Mouse (Mus musculus): ENCODE results near the gene Iah1. TPM values are rescaled to one million over a fixed set of nuclear protein-coding genes. Genes with fewer than 3 reads are reported as not detected.

Iah1 gene
- polyA plus RNA-seq, 1 experiment from 2014 or later = 51.5 TPM

- peaks cover 65% of the 10 kb centered on the region for H3K36me3 ChIP-seq
- no peak overlapping the region for H3K27ac ChIP-seq (replicated peaks)
- H3K9me3 ChIP-seq (replicated peaks) = no peaks in the 10 kb centered on the region
- H3K4me1 ChIP-seq = no peaks in the 10 kb centered on the region
- no peak for ATAC-seq (ENCODE audit: insufficient number of reproducible peaks, low FRiP score, low TSS enrichment, low read depth)
- H3K4me3 ChIP-seq (replicated peaks) = no peak overlapping the region
- H3K27me3 ChIP-seq = no peaks in the 10 kb centered on the region
- WGBS = 92% methylated on average over 7 of the region's 7 CpGs
- H3K9ac ChIP-seq = no peak overlapping the region
- no peak overlapping the region for H3K4me2 ChIP-seq (replicated peaks)
Measured at GRCm38 (mm10) chr12:21335869-21336268, 19.7 kb downstream of the Iah1 start.

GRCm38 (mm10) chr12:21337171-21337570 lies 21.0 kb downstream of the Iah1 start:
- H3K4me2 ChIP-seq (replicated peaks) = no peak overlapping the region
- no peaks in the 10 kb centered on the region for H3K4me1 ChIP-seq
- ATAC-seq (ENCODE audit: insufficient number of reproducible peaks, low FRiP score, low TSS enrichment, low read depth) = no peak
- no peaks in the 10 kb centered on the region for H3K27me3 ChIP-seq
- H3K9ac ChIP-seq = no peak overlapping the region
- no peak overlapping the region for H3K4me3 ChIP-seq (replicated peaks)
- 90% methylated on average over 5 of the region's 5 CpGs for WGBS
- H3K27ac ChIP-seq (replicated peaks) = no peak overlapping the region
- H3K36me3 ChIP-seq = peaks cover 59% of the 10 kb centered on the region
- no peaks in the 10 kb centered on the region for H3K9me3 ChIP-seq (replicated peaks)

- no peak overlapping the region for H3K4me2 ChIP-seq (replicated peaks)
- whole genome bisulfite sequencing = 91% methylated on average over 5 of the region's 5 CpGs
- H3K9me3 ChIP-seq (replicated peaks) = no peaks in the 10 kb centered on the region
- H3K4me3 ChIP-seq (replicated peaks) = no peak overlapping the region
- no peak overlapping the region for H3K9ac ChIP-seq
- peaks cover 34% of the 10 kb centered on the region for H3K36me3 ChIP-seq
- ATAC-seq (ENCODE audit: insufficient number of reproducible peaks, low FRiP score, low TSS enrichment, low read depth) = no peak
- no peaks in the 10 kb centered on the region for H3K27me3 ChIP-seq
- no peaks in the 10 kb centered on the region for H3K4me1 ChIP-seq
- no peak overlapping the region for H3K27ac ChIP-seq (replicated peaks)
Measured at GRCm38 (mm10) chr12:21340674-21341073, 24.5 kb downstream of the Iah1 start.

GRCm38 (mm10) chr12:21346972-21347371 lies 30.8 kb downstream of the Iah1 start:
- Histone ChIP-seq H3K9ac (no peak overlapping the region), H3K4me2 (replicated peaks) (no peak overlapping the region), H3K27me3 (no peaks in the 10 kb centered on the region), H3K4me1 (no peaks in the 10 kb centered on the region), H3K9me3 (replicated peaks) (no peaks in the 10 kb centered on the region), H3K27ac (replicated peaks) (no peak overlapping the region), H3K36me3 (peaks cover 35% of the 10 kb centered on the region), H3K4me3 (replicated peaks) (no peak overlapping the region)
- WGBS = 89% methylated on average over 7 of the region's 7 CpGs
- no peak for ATAC-seq (ENCODE audit: insufficient number of reproducible peaks, low FRiP score, low TSS enrichment, low read depth)

GRCm38 (mm10) chr12:21350113-21350876 lies 34.1 kb downstream of the Iah1 start:
- H3K36me3 ChIP-seq = peaks cover 55% of the 10 kb centered on the region
- 67% methylated on average over 7 of the region's 7 CpGs for WGBS

GRCm38 (mm10) chr12:21353681-21354080 lies 37.5 kb downstream of the Iah1 start:
- Histone ChIP-seq H3K27me3 (no peaks in the 10 kb centered on the region), H3K36me3 (peaks cover 55% of the 10 kb centered on the region), H3K27ac (replicated peaks) (no peak overlapping the region), H3K9me3 (replicated peaks) (no peaks in the 10 kb centered on the region), H3K4me3 (replicated peaks) (no peak overlapping the region), H3K4me2 (replicated peaks) (no peak overlapping the region), H3K9ac (no peak overlapping the region), H3K4me1 (no peaks in the 10 kb centered on the region)
- WGBS = 92% methylated on average over 8 of the region's 8 CpGs
- no peak for ATAC-seq (ENCODE audit: insufficient number of reproducible peaks, low FRiP score, low TSS enrichment, low read depth)

More at GRCm38 (mm10) chr12:21350113-21350876, 34.1 kb downstream of the Iah1 start:
- no peaks in the 10 kb centered on the region for H3K9me3 ChIP-seq (replicated peaks)
- no peak overlapping the region for H3K27ac ChIP-seq (replicated peaks)
- no peaks in the 10 kb centered on the region for H3K4me1 ChIP-seq
- no peak overlapping the region for H3K4me3 ChIP-seq (replicated peaks)
- no peaks in the 10 kb centered on the region for H3K27me3 ChIP-seq
- ATAC-seq (ENCODE audit: insufficient number of reproducible peaks, low FRiP score, low TSS enrichment, low read depth) = no peak
- no peak overlapping the region for H3K4me2 ChIP-seq (replicated peaks)
- H3K9ac ChIP-seq = no peak overlapping the region

- Histone ChIP-seq H3K9me3 (replicated peaks) (no peaks in the 10 kb centered on the region), H3K36me3 (no peaks in the 10 kb centered on the region), H3K27me3 (no peaks in the 10 kb centered on the region), H3K4me1 (0 out of 2 replicates have a peak, but pooled peaks cover 2% of the 10 kb centered on the region), H3K9ac (no peak overlapping the region), H3K4me3 (replicated peaks) (no peak overlapping the region), H3K4me2 (replicated peaks) (no peak overlapping the region), H3K27ac (replicated peaks) (no peak overlapping the region)
- ATAC-seq (ENCODE audit: insufficient number of reproducible peaks, low FRiP score, low TSS enrichment, low read depth) = no peak
- 57% methylated on average over 2 of the region's 2 CpGs for WGBS
Measured at GRCm38 (mm10) chr12:21362686-21363085, 46.5 kb downstream of the Iah1 start.

GRCm38 (mm10) chr12:21363195-21363594 lies 47.0 kb downstream of the Iah1 start:
- no peak for ATAC-seq (ENCODE audit: insufficient number of reproducible peaks, low FRiP score, low TSS enrichment, low read depth)
- Histone ChIP-seq H3K4me2 (replicated peaks) (no peak overlapping the region), H3K27me3 (no peaks in the 10 kb centered on the region), H3K4me1 (0 out of 2 replicates have a peak, but pooled peaks cover 2% of the 10 kb centered on the region), H3K36me3 (no peaks in the 10 kb centered on the region), H3K4me3 (replicated peaks) (no peak overlapping the region), H3K27ac (replicated peaks) (no peak overlapping the region), H3K9me3 (replicated peaks) (no peaks in the 10 kb centered on the region), H3K9ac (no peak overlapping the region)
- WGBS = 80% methylated on average over 3 of the region's 3 CpGs

GRCm38 (mm10) chr12:21364624-21365435 lies 48.6 kb downstream of the Iah1 start:
- Histone ChIP-seq H3K9ac (no peak overlapping the region), H3K36me3 (no peaks in the 10 kb centered on the region), H3K4me2 (replicated peaks) (no peak overlapping the region), H3K4me1 (0 out of 2 replicates have a peak, but pooled peaks cover 2% of the 10 kb centered on the region), H3K9me3 (replicated peaks) (no peaks in the 10 kb centered on the region), H3K4me3 (replicated peaks) (no peak overlapping the region), H3K27ac (replicated peaks) (no peak overlapping the region), H3K27me3 (no peaks in the 10 kb centered on the region)
- no peak for ATAC-seq (ENCODE audit: insufficient number of reproducible peaks, low FRiP score, low TSS enrichment, low read depth)
- WGBS = 57% methylated on average over 10 of the region's 10 CpGs

- Histone ChIP-seq H3K27me3 (no peaks in the 10 kb centered on the region), H3K9ac (no peak overlapping the region), H3K36me3 (no peaks in the 10 kb centered on the region), H3K4me1 (0 out of 2 replicates have a peak, but pooled peaks cover 2% of the 10 kb centered on the region), H3K4me2 (replicated peaks) (no peak overlapping the region), H3K27ac (replicated peaks) (no peak overlapping the region), H3K4me3 (replicated peaks) (no peak overlapping the region), H3K9me3 (replicated peaks) (no peaks in the 10 kb centered on the region)
- ATAC-seq (ENCODE audit: insufficient number of reproducible peaks, low FRiP score, low TSS enrichment, low read depth) = no peak
- WGBS = 90% methylated on average over 9 of the region's 9 CpGs
Measured at GRCm38 (mm10) chr12:21368376-21369086, 52.3 kb downstream of the Iah1 start.

- Histone ChIP-seq H3K4me1 (0 out of 2 replicates have a peak, but pooled peaks cover 2% of the 10 kb centered on the region), H3K9ac (no peak overlapping the region), H3K27me3 (no peaks in the 10 kb centered on the region), H3K36me3 (no peaks in the 10 kb centered on the region), H3K4me3 (replicated peaks) (no peak overlapping the region), H3K27ac (replicated peaks) (no peak overlapping the region), H3K4me2 (replicated peaks) (no peak overlapping the region), H3K9me3 (replicated peaks) (no peaks in the 10 kb centered on the region)
- WGBS = 92% methylated on average over 5 of the region's 5 CpGs
- ATAC-seq (ENCODE audit: insufficient number of reproducible peaks, low FRiP score, low TSS enrichment, low read depth) = no peak
Measured at GRCm38 (mm10) chr12:21369087-21369410, 52.9 kb downstream of the Iah1 start.
